Mouse (Mus musculus): Measurements from ENCODE around the gene Frmd4b. TPM values are rescaled to one million over a fixed set of nuclear protein-coding genes. Genes with fewer than 3 reads are reported as not detected.

The Frmd4b gene
- total RNA-seq, 4 experiments from 2014 or later: 19.7 to 35.2 (median 26.5) TPM

DNA sequence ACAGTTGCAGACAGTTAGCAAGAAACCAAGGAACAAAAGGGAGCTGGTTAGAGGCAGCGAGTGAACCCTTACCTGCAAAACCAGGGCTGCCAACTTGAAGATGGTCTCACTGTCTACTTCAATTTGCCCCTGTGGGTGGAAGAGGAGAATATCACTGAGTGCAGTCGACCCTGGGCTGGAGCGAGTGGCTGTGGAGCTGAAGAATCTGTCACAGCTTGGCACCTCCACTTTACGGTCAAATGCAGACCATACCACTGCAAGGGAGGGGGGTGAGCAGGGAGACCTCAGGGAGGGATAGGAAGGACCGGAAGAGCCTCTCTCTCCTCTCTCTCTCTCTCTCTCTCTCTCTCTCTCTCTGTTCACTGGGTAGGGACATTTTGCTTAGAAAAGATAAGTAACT is 263.4 kb downstream of the Frmd4b start:
- DNase-seq: no peak

DNA sequence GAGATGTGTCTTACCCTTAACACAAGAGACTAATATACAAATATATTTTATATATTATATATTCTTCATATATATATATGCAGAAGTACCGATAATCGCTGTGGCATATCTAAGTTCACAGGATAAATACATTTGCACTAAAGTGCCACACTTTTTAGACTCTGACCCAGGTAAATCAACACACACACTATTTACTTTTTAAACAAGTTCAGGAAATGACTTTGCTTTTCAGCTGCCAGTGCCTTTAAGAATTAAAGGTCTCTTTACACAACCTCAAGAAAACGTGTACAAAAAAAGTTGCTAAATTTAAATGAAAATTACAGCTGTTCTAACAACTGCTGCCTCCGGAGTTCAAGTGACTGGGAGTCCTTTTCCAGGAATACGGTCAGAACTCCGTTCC is 264.0 kb downstream of the Frmd4b start:
- DNase-seq: no peak

GRCm38 (mm10) chr6:97352505-97353154 is 264.7 kb downstream of the Frmd4b start:
- DNase-seq: no peak

GRCm38 (mm10) chr6:97349355-97350138 is 267.8 kb downstream of the Frmd4b start:
- DNase-seq: no peak

DNA sequence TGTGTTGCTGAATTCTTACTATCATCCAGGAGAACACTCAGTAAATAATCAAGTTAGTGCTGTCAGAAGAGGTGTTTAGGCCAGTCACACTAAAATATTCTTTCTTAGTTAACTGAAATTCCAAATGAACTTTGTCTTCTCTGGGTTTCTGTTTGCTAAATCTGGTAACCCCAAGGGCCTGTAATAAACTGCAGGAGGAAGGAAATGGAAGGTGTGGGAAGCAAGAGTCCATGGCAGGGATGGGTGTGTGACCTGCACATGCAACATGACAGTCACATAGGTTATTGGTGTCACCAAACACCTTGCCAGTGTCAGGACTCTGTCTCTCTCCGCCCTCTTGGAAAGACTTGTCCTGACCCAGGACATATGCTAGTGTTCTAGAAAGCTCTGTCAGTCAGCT is 270.4 kb downstream of the Frmd4b start:
- no peak for DNase-seq

- DNase-seq: no peak
These were observed 270.8 kb downstream of the Frmd4b start for GRCm38 (mm10) chr6:97346527-97346926.

DNA sequence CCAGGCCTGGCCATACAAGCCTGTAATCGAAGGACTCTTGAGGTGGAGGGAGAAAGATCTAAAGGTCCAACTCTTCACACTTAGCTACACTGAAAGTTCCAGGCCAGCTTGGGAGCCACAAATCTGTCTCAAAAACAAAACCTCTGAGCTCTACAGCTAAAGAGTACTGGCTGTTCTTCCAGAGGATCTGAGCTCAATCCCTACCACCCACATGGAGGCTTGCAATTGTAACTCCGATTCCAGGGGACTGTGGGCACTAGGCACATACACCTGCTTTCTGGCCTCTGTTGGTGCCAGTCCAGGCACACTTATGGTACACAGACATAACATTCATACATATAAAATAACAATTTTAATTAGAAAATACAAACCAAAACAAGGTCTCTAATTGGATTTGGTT is 271.4 kb downstream of the Frmd4b start:
- DNase-seq: no peak

DNA sequence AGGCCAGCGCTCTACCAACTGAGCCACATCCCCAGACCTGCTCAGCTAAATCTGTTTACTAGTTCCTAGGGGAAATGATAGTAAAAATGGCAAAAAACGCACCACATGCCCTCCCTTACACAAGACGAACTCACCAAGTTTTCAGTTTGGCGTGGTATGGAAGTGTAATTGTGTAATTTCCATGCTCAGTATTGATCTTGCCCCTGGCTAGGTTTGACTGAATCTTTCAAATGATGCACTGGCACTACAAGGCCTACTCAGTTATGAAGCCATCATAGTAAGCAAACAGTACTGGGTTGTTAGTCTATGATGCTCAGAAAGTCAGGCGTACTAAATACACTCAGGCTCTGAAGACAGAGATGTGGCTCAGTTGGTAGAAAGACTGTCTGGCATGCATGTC is 275.2 kb downstream of the Frmd4b start:
- DNase-seq: no peak

- DNase-seq: peak; percentile 11
These were observed 275.7 kb downstream of the Frmd4b start for GRCm38 (mm10) chr6:97341628-97342027.

GRCm38 (mm10) chr6:97341148-97341547 is 276.2 kb downstream of the Frmd4b start:
- DNase-seq: no peak

GRCm38 (mm10) chr6:97340211-97340791 is 277.0 kb downstream of the Frmd4b start:
- no peak for DNase-seq

GRCm38 (mm10) chr6:97339271-97339681 is 278.1 kb downstream of the Frmd4b start:
- DNase-seq: no peak

GRCm38 (mm10) chr6:97338843-97339242 is 278.5 kb downstream of the Frmd4b start:
- no peak for DNase-seq

DNA sequence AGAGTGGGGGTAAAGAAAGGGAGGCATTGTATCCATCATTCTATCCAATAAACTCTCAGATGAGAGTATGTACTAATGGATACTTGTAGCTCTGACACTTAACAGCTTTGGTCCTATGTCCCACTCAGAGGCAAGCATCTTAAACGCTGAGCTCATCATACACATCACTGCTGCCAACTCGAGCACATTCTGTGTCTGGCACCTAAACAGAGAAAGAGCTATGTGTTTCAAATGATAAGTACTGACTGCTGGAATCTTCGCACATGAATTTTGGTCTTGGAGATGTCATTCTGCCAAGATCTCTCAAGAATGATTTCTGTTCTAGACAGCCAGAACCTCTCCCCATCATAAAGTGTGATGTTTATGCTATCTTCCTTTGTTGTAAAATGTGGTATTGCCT is 284.0 kb downstream of the Frmd4b start:
- DNase-seq: no peak

DNA sequence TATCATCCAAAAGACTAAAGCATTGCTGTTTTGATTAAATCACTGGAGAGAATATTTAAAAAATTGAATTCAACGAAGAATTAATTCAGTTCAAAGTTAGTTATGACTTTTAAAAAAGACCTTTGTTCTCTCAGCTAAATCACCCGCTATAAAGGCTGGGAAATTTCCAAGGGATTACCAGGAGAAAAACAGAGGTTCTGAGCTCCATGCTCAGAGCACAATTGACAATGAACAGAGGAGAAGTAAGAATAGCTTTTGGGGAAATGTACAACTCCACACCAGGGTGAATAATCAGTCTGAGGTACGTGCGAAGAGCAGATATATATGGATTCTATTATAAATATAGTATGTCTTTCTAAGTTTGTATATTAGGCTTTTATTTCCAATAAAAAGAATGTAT is 293.4 kb downstream of the Frmd4b start:
- no peak for DNase-seq

DNA sequence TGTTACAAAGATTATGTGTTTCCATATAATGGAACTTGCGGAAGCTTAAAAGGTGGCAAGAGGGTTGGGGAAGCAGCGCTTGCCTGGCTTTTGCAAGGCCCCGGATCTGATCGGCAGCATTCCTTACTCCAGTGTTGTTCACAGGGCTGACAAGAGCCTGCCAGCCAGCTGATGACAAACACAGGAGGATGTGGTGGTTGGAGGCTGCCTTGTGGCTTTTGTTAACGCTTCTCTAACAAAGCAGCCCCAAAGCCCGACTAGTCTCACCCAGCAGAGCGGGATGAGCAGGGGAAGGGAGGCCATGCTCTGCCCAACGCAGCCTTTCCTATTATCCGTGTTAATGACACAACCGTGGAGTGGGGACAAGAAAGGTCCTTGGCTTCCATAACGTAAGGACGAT is 295.2 kb downstream of the Frmd4b start:
- DNase-seq: no peak

GRCm38 (mm10) chr6:97321156-97321555 is 296.2 kb downstream of the Frmd4b start:
- DNase-seq: no peak

GRCm38 (mm10) chr6:97319081-97319480 is 298.3 kb downstream of the Frmd4b start:
- DNase-seq: no peak

DNA sequence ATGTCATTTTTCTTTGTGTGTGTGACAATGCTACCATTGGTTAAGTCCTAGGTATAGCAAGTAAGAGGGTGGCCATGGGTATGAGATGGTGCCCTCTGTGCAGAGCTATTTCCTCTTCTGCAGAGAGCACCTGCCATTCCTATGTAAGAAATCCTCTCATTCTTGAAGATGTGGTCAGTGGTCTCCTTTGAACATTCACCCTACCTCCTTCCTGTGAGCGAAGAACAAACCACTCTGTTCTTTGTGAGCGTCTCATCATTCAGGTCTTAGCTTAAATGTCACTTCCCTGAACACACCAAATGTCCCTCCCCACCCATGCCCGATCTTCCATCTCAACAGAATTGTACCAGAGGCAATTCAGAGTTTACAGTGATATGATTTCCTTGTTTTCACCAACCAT is 299.4 kb downstream of the Frmd4b start:
- DNase-seq: no peak

GRCm38 (mm10) chr6:97316716-97317115 is 300.6 kb downstream of the Frmd4b start:
- DNase-seq: no peak

DNA sequence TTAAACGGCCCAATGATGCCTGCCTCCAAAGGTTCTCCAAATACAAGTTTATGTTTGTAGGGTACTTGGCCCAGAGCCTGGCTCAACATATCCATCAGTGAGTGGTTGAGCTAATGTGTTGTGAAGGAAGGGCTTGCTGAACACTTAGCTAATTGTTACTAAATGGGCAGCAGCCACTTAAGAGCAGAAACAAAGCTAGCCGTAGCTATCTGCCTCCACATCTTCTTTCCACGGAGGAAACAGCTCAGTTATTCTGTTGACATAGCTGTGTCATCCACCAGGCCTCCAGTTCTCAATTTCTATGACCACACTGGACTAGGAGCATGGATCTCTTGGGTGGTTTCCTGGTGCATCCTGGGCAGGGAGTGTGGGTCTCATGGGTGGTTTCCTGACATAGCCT is 302.0 kb downstream of the Frmd4b start:
- DNase-seq: no peak

GRCm38 (mm10) chr6:97312545-97312939 is 304.8 kb downstream of the Frmd4b start:
- DNase-seq: no peak

DNA sequence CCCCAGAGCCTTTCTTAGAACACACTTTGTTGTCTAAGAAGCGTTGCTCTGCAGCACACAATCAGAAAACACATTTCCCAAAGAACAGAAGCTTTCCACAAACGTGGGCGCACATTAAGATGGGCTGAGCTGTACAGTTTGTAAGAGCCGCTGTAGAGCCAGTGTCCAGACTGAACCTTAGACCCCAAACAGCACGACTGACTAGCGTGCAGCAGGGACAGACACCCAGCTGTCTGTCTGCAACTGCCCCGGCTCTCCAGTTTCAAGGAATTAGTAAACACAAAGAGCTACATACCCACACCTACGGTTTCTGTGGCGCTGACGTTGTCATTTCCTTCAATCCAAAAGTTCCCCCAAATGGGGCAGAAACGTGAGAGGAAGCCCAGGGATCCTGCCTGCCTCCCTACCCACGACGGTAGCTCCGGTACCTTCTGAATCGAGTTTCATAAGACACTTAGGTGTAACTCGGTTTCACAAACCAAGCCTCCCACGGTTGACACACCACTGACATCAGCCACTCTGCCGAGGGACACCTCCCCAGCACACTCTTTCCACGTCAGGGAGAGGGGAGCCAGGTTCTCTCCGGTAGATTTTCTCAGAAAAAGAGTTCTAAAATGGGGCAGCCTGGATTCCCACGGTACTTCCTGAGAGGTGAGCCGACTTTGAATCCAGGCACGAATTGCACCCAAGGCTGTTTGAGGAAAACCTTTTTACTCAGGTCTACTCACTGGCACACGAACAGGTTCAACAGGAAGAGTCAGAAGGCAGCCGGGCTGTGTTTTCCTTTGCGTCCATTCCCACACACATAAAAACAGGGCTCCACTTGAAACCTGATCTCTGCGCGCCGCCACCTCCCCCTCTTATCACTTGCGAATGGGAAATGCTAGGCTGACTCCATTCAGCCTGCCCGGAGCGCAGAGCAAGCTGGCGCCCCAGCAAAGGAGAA is 305.5 kb downstream of the Frmd4b start:
- DNase-seq: peak; percentile 33
